Mouse (Mus musculus): Measurements from ENCODE around the gene Tmem87b. TPM values are rescaled to one million over a fixed set of nuclear protein-coding genes. Genes with fewer than 3 reads are reported as not detected.
A peak's percentile ranks its signal among the peaks of the same experiment; 100 is the strongest.

Tmem87b gene
- polyA plus RNA-seq, 1 experiment from 2014 or later, result 23.2 TPM

DNA sequence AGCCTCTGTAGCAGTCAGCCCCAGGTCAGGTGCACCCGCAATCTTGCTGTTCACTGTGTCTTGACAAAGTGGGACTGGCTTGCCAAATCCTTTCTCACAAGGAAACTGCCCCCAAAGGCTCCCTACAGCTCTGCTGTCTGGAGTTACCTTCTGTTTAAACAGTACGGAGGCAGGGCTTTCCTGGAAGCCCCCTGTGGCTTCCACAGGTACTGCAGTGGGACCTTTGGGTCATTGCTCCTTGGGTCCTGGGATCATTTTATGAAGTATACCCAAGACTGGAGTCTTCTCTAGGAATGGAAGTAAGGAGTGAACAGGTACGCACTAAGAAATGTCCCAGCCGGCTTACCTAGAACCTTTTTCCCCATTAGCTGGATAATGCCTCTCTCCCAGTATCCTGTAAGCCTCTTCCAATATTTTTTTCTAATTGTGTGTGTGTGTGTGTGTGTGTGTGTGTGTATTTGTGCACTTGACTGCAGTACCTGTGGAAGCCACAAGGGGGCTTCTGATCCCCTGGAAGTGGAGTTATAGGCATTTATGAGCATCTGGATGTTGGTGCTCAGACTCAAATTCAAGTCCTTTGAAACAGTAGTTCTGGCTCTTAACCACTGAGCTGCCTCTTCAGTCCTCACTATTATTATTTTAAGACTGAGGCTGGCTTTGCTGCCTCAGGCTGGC, 72.9 kb downstream of the Tmem87b start:
- no peaks in the 10 kb centered on the region for H3K36me3 ChIP-seq
- H3K4me1 ChIP-seq, result peaks cover 9% of the 10 kb centered on the region
- H3K9ac ChIP-seq, result no peak overlapping the region
- no peak overlapping the region for H3K4me2 ChIP-seq
- no peak overlapping the region for H3K27ac ChIP-seq (replicated peaks)
- H3K4me3 ChIP-seq, result no peak overlapping the region
- peaks cover 23% of the 10 kb centered on the region; the same call in 1 of the 2 replicates for H3K27me3 ChIP-seq (replicated peaks)
- 85% methylated on average over 4 of the region's 4 CpGs for WGBS
- H3K9me3 ChIP-seq, result peaks cover 3% of the 10 kb centered on the region; the same call in 1 of the 2 replicates
- ATAC-seq (ENCODE audit: extremely low read depth, insufficient number of reproducible peaks, low FRiP score, low TSS enrichment), result no peak

DNA sequence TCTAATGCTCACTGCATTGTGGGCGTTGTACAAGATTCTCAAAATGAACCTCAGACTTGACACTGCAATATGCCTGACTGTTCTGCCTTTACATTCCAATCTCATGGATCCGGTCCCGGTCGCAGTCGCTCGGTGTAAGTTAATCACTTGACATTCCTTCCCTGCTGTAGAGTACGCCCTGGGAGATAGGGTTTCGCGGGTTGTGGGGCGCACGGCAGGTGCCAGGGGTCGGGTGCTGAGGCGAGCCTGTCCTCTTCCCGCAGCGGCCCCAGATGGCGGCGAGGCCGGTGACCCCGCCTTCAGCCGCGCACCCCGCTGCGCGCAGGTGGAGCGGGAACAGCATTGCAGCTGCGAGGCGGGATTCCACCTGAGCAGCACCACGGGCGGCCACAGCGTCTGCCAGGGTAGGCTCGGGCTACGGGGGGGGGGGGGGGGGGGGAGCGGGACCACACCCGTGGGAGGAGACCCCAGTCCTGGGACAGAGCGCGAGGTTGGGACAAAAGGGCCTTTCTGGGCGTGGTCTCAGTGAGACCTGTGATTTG, 74.3 kb downstream of the Tmem87b start:
- Histone ChIP-seq H3K27me3 (replicated peaks) (peaks cover 23% of the 10 kb centered on the region; the same call in 1 of the 2 replicates), H3K9ac (peak overlapping the region; percentile 71), H3K9me3 (peaks cover 3% of the 10 kb centered on the region; the same call in 1 of the 2 replicates), H3K36me3 (no peaks in the 10 kb centered on the region), H3K4me2 (peak overlapping the region; percentile 75), H3K4me1 (peaks cover 9% of the 10 kb centered on the region), H3K27ac (replicated peaks) (no peak overlapping the region), H3K4me3 (peak overlapping the region; percentile 50)
- WGBS, result 4% methylated on average over 25 of the region's 37 CpGs
- ATAC-seq (ENCODE audit: extremely low read depth, insufficient number of reproducible peaks, low FRiP score, low TSS enrichment), result no peak

DNA sequence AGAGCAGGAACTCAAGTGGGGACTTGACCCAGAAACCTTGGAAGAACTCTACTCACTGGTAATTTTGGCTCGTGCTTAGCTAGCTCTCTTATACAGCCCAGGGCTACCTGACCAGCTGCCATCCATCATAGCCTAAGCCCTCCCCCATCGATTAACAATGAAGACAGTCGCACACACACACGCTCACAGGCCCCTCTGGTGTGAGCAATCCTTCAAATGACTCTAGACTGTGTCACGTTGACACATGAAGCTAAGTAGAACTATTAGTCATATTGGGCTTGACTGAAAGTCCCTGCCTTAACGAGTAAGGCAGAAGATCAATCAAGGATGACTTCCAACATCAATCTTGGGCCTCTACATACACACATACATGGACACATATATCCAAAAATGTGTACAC, 84.9 kb downstream of the Tmem87b start:
- no peaks in the 10 kb centered on the region for H3K4me1 ChIP-seq
- peaks cover 7% of the 10 kb centered on the region; the same call in 1 of the 2 replicates for H3K9me3 ChIP-seq
- no peak for ATAC-seq (ENCODE audit: extremely low read depth, insufficient number of reproducible peaks, low FRiP score, low TSS enrichment)
- no peak overlapping the region for H3K9ac ChIP-seq
- H3K36me3 ChIP-seq, result no peaks in the 10 kb centered on the region
- no peak overlapping the region for H3K4me2 ChIP-seq
- H3K27me3 ChIP-seq (replicated peaks), result no peaks in the 10 kb centered on the region
- no peak overlapping the region for H3K27ac ChIP-seq (replicated peaks)
- no peak overlapping the region for H3K4me3 ChIP-seq
- WGBS, result 72% methylated on average over 6 of the region's 6 CpGs

DNA sequence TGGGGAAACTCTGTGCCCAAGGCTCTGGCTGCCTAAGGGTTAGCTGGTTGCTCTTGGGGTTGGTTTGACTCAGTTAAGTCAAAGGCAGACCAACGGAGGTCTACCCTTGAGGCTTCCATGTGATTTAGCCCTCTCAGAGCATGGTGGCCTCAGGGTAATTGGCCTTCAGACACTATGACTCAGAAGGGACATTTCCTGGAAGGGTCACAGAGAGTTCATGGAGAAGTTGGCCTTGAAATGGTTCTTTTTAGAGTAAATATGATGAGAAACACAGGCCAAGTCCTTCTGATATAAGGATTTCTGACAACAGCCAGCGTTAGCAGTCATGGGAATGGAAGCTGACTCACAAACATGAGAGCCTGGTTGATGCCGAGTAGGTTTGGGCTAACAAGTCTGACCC, 85.7 kb downstream of the Tmem87b start:
- no peaks in the 10 kb centered on the region for H3K36me3 ChIP-seq
- H3K4me2 ChIP-seq, result no peak overlapping the region
- H3K4me3 ChIP-seq, result no peak overlapping the region
- H3K9ac ChIP-seq, result no peak overlapping the region
- WGBS, result 70% methylated on average over 3 of the region's 3 CpGs
- H3K9me3 ChIP-seq, result peaks cover 7% of the 10 kb centered on the region; the same call in 1 of the 2 replicates
- no peaks in the 10 kb centered on the region for H3K4me1 ChIP-seq
- ATAC-seq (ENCODE audit: extremely low read depth, insufficient number of reproducible peaks, low FRiP score, low TSS enrichment), result no peak
- no peak overlapping the region for H3K27ac ChIP-seq (replicated peaks)
- H3K27me3 ChIP-seq (replicated peaks), result no peaks in the 10 kb centered on the region

Other genes starting within 250 kb of the Tmem87b start
- not detected in 2 replicates for gene Spdye4c, start 226.9 kb upstream of the Tmem87b start, polyA plus RNA-seq (2015; fragmentation: Nextera tagmentation; extraction: Ambion mirVana)
- 38.8 and 42.9 TPM in 2 replicates for gene Anapc1, start 130.7 kb upstream of the Tmem87b start, polyA plus RNA-seq (2015; fragmentation: Nextera tagmentation; extraction: Ambion mirVana)
- 3.9 and 4.0 TPM in 2 replicates for gene Mertk, start 119.2 kb upstream of the Tmem87b start, polyA plus RNA-seq (2015; fragmentation: Nextera tagmentation; extraction: Ambion mirVana)
- 1.6 and 1.8 TPM in 2 replicates for gene Fbln7, start 44.9 kb downstream of the Tmem87b start, polyA plus RNA-seq (2015; fragmentation: Nextera tagmentation; extraction: Ambion mirVana)
- gene Zc3h8, start 126.0 kb downstream of the Tmem87b start, polyA plus RNA-seq (2015; fragmentation: Nextera tagmentation; extraction: Ambion mirVana), result 5.6 and 6.5 TPM in 2 replicates
- 1.2 and 1.3 TPM in 2 replicates for gene Zc3h6, start 149.3 kb downstream of the Tmem87b start, polyA plus RNA-seq (2015; fragmentation: Nextera tagmentation; extraction: Ambion mirVana)
- gene Gm10762, start 149.6 kb downstream of the Tmem87b start, polyA plus RNA-seq (2015; fragmentation: Nextera tagmentation; extraction: Ambion mirVana), result 10.4 and 11.8 TPM in 2 replicates
- gene Vinac1, start 230.1 kb downstream of the Tmem87b start, polyA plus RNA-seq (2015; fragmentation: Nextera tagmentation; extraction: Ambion mirVana), result 0.05 TPM in 1 of 2 replicates, not detected in the other
- gene Ttl, start 247.8 kb downstream of the Tmem87b start, polyA plus RNA-seq (2015; fragmentation: Nextera tagmentation; extraction: Ambion mirVana), result 7.4 and 7.5 TPM in 2 replicates